Mouse (Mus musculus) embryonic facial prominence, embryonic 13.5 days (tissue): Measurements from ENCODE around the gene Fgfr2. TPM values are rescaled to one million over a fixed set of nuclear protein-coding genes. Genes with fewer than 3 reads are reported as not detected.

Source experiments
- ATAC-seq: fragments of 200-750 bp; cut with Nextera tagmentation; 2 replicates; pipeline ENCODE4 v1.8.0; 2017; ENCODE audit warnings: low read depth; ENCODE audit not compliant: insufficient number of reproducible peaks, insufficient read depth, low FRiP score, low TSS enrichment
- H3K27ac ChIP-seq: fragments of 300-500 bp; sonication (generic); 2 replicates; pipeline ENCODE4 v1.5.1; 2015; ENCODE audit warnings: moderate library complexity, mild to moderate bottlenecking, inconsistent platforms
- H3K27me3 ChIP-seq: fragments of 300-500 bp; sonication (generic); 2 replicates; pipeline ENCODE4 v1.6.1; 2015; ENCODE audit warnings: mild to moderate bottlenecking, inconsistent platforms
- H3K36me3 ChIP-seq: fragments of 300-500 bp; sonication (generic); 2 replicates; pipeline ENCODE4 v1.6.1; 2015; ENCODE audit warnings: mild to moderate bottlenecking, inconsistent platforms
- H3K4me1 ChIP-seq: fragments of 300-500 bp; sonication (generic); 2 replicates; pipeline ENCODE4 v1.6.1; 2015; ENCODE audit warnings: inconsistent platforms
- H3K4me2 ChIP-seq: fragments of 300-500 bp; sonication (generic); 2 replicates; pipeline ENCODE4 v1.6.1; 2015; ENCODE audit warnings: moderate library complexity, mild to moderate bottlenecking, inconsistent platforms
- H3K4me3 ChIP-seq: fragments of 300-500 bp; sonication (generic); 2 replicates; pipeline ENCODE4 v1.5.1; 2015; ENCODE audit warnings: mild to moderate bottlenecking, inconsistent platforms
- H3K9ac ChIP-seq: fragments of 300-500 bp; sonication (generic); 2 replicates; pipeline ENCODE4 v1.6.1; 2015; ENCODE audit warnings: mild to moderate bottlenecking, inconsistent platforms
- H3K9me3 ChIP-seq: fragments of 300-500 bp; sonication (generic); 2 replicates; pipeline ENCODE4 v1.6.1; 2016; ENCODE audit warnings: inconsistent platforms
- WGBS: fragments of 180-500 bp; shearing (Covaris S2); methylation state at CpG from one replicate; pipeline ENCODE4 v1.1.7; 2015; ENCODE audit warnings: mixed read lengths; 5-methylcytosine and 5-hydroxymethylcytosine counted together
- polyA plus RNA-seq: library from polyadenylated mRNA; unstranded; fragments of >200 nt; fragmentation: Nextera tagmentation; extraction: Ambion mirVana; gene quantifications from 2 replicates; pipeline ENCODE4 v1.2.1, GENCODE M21; 2015

Gene Fgfr2
- polyA plus RNA-seq, 1 experiment from 2014 or later: 174 TPM

GRCm38 (mm10) chr7:132764896-132765491, 358.2 kb downstream of the Fgfr2 start:
- H3K27me3 ChIP-seq: no peaks in the 10 kb centered on the region
- peaks cover 33% of the 10 kb centered on the region; the same call in 1 of the 2 replicates for H3K36me3 ChIP-seq
- H3K4me2 ChIP-seq: no peak overlapping the region
- WGBS: 63% methylated on average over 4 of the region's 4 CpGs
- no peak for ATAC-seq
- peaks cover 32% of the 10 kb centered on the region for H3K4me1 ChIP-seq
- H3K9ac ChIP-seq: no peak overlapping the region
- no peaks in the 10 kb centered on the region for H3K9me3 ChIP-seq
- no peak overlapping the region for H3K27ac ChIP-seq
- no peak overlapping the region for H3K4me3 ChIP-seq

- Histone ChIP-seq H3K4me3 (no peak overlapping the region), H3K4me1 (peaks cover 30% of the 10 kb centered on the region), H3K27ac (no peak overlapping the region), H3K9me3 (no peaks in the 10 kb centered on the region), H3K36me3 (peaks cover 33% of the 10 kb centered on the region), H3K4me2 (no peak overlapping the region), H3K27me3 (no peaks in the 10 kb centered on the region), H3K9ac (no peak overlapping the region)
- no peak for ATAC-seq
- WGBS: 98% methylated on average over 4 of the region's 4 CpGs
Observed at GRCm38 (mm10) chr7:132764314-132764713, 358.8 kb downstream of the Fgfr2 start.

GRCm38 (mm10) chr7:132763911-132764310, 359.2 kb downstream of the Fgfr2 start:
- Histone ChIP-seq H3K4me1 (peaks cover 26% of the 10 kb centered on the region), H3K4me3 (no peak overlapping the region), H3K36me3 (peaks cover 33% of the 10 kb centered on the region), H3K27me3 (no peaks in the 10 kb centered on the region), H3K27ac (no peak overlapping the region), H3K9me3 (no peaks in the 10 kb centered on the region), H3K4me2 (no peak overlapping the region), H3K9ac (no peak overlapping the region)
- WGBS: 90% methylated on average over 5 of the region's 5 CpGs
- ATAC-seq: no peak

GRCm38 (mm10) chr7:132763351-132763750, 359.8 kb downstream of the Fgfr2 start:
- WGBS: 94% methylated on average over 6 of the region's 6 CpGs
- Histone ChIP-seq H3K4me2 (no peak overlapping the region), H3K36me3 (peaks cover 33% of the 10 kb centered on the region)

GRCm38 (mm10) chr7:132761409-132761808, 361.7 kb downstream of the Fgfr2 start:
- Histone ChIP-seq H3K4me1 (peaks cover 7% of the 10 kb centered on the region), H3K4me2 (no peak overlapping the region), H3K9me3 (no peaks in the 10 kb centered on the region), H3K9ac (no peak overlapping the region), H3K27me3 (no peaks in the 10 kb centered on the region), H3K27ac (no peak overlapping the region), H3K36me3 (peaks cover 45% of the 10 kb centered on the region), H3K4me3 (no peak overlapping the region)
- no peak for ATAC-seq
- WGBS: 92% methylated on average over 2 of the region's 2 CpGs

More at GRCm38 (mm10) chr7:132763351-132763750, 359.8 kb downstream of the Fgfr2 start:
- Histone ChIP-seq H3K27me3 (no peaks in the 10 kb centered on the region), H3K9ac (no peak overlapping the region), H3K4me1 (peaks cover 26% of the 10 kb centered on the region), H3K9me3 (no peaks in the 10 kb centered on the region), H3K27ac (no peak overlapping the region), H3K4me3 (no peak overlapping the region)
- ATAC-seq: no peak

GRCm38 (mm10) chr7:132760589-132761180, 362.5 kb downstream of the Fgfr2 start:
- H3K36me3 ChIP-seq: peaks cover 48% of the 10 kb centered on the region
- H3K9me3 ChIP-seq: no peaks in the 10 kb centered on the region
- no peaks in the 10 kb centered on the region; the same call in 1 of the 2 replicates for H3K4me1 ChIP-seq
- ATAC-seq: no peak
- no peak overlapping the region for H3K9ac ChIP-seq
- H3K27me3 ChIP-seq: no peaks in the 10 kb centered on the region
- H3K4me3 ChIP-seq: no peak overlapping the region
- H3K4me2 ChIP-seq: no peak overlapping the region
- no peak overlapping the region for H3K27ac ChIP-seq
- 90% methylated on average over 6 of the region's 6 CpGs for WGBS

- H3K27ac ChIP-seq: no peak overlapping the region
- H3K9ac ChIP-seq: no peak overlapping the region
- H3K36me3 ChIP-seq: peaks cover 48% of the 10 kb centered on the region
- no peak overlapping the region for H3K4me3 ChIP-seq
- 96% methylated on average over 6 of the region's 6 CpGs for WGBS
- no peak overlapping the region for H3K4me2 ChIP-seq
- no peak for ATAC-seq
- no peaks in the 10 kb centered on the region for H3K27me3 ChIP-seq
- H3K4me1 ChIP-seq: peaks cover 2% of the 10 kb centered on the region
- no peaks in the 10 kb centered on the region for H3K9me3 ChIP-seq
Observed at GRCm38 (mm10) chr7:132759926-132760325, 363.2 kb downstream of the Fgfr2 start.

- no peak for ATAC-seq
- WGBS: 94% methylated on average over 22 of the region's 22 CpGs
- no peak overlapping the region for H3K4me2 ChIP-seq
- H3K4me3 ChIP-seq: no peak overlapping the region
- peaks cover 48% of the 10 kb centered on the region for H3K36me3 ChIP-seq
- H3K27me3 ChIP-seq: no peaks in the 10 kb centered on the region
- H3K27ac ChIP-seq: no peak overlapping the region
- no peak overlapping the region for H3K9ac ChIP-seq
- H3K9me3 ChIP-seq: no peaks in the 10 kb centered on the region
- peaks cover 7% of the 10 kb centered on the region for H3K4me1 ChIP-seq
Observed at GRCm38 (mm10) chr7:132759405-132759891, 363.7 kb downstream of the Fgfr2 start.

GRCm38 (mm10) chr7:132758875-132759274, 364.3 kb downstream of the Fgfr2 start:
- H3K36me3 ChIP-seq: peaks cover 44% of the 10 kb centered on the region
- H3K27ac ChIP-seq: no peak overlapping the region
- no peaks in the 10 kb centered on the region for H3K27me3 ChIP-seq
- H3K4me1 ChIP-seq: peaks cover 13% of the 10 kb centered on the region
- no peak overlapping the region for H3K4me2 ChIP-seq
- H3K9me3 ChIP-seq: no peaks in the 10 kb centered on the region
- H3K9ac ChIP-seq: no peak overlapping the region
- ATAC-seq: no peak
- no peak overlapping the region for H3K4me3 ChIP-seq
- WGBS: 75% methylated on average over 5 of the region's 5 CpGs

GRCm38 (mm10) chr7:132756325-132756724, 366.8 kb downstream of the Fgfr2 start:
- ATAC-seq: no peak
- Histone ChIP-seq H3K9me3 (no peaks in the 10 kb centered on the region), H3K27me3 (no peaks in the 10 kb centered on the region), H3K36me3 (peaks cover 37% of the 10 kb centered on the region), H3K4me3 (no peak overlapping the region), H3K4me2 (no peak overlapping the region), H3K4me1 (peaks cover 23% of the 10 kb centered on the region), H3K27ac (no peak overlapping the region), H3K9ac (no peak overlapping the region)
- 84% methylated on average over 5 of the region's 5 CpGs for WGBS

- H3K9ac ChIP-seq: no peak overlapping the region
- WGBS: 38% methylated on average over 3 of the region's 3 CpGs
- H3K4me3 ChIP-seq: no peak overlapping the region
- peaks cover 23% of the 10 kb centered on the region for H3K4me1 ChIP-seq
- no peak for ATAC-seq
- H3K4me2 ChIP-seq: 0 out of 2 replicates have a peak overlapping the region, but pooled peaks have one; percentile 11
- H3K36me3 ChIP-seq: peaks cover 34% of the 10 kb centered on the region
- H3K27me3 ChIP-seq: no peaks in the 10 kb centered on the region
- H3K9me3 ChIP-seq: no peaks in the 10 kb centered on the region
- H3K27ac ChIP-seq: peak overlapping the region; percentile 84
Observed at GRCm38 (mm10) chr7:132754389-132754750, 368.8 kb downstream of the Fgfr2 start.
